Mouse (Mus musculus) CH12F3 (cell line): ENCODE data around the gene Uncx.

Source experiments
- in situ Hi-C: fragments of 300-500 bp; cut with MboI; formaldehyde crosslinking; loops from 2 replicates; pipeline ENCODE4 v1.14.3; 2020; ENCODE audit warnings: low sequenced_read_pairs

Gene Uncx

GRCm38 (mm10) chr5:139541151-139542042 lies 1.9 kb upstream of the Uncx start:
- in situ Hi-C loops, result no loop called here

GRCm38 (mm10) chr5:139542043-139542365 lies 1.3 kb upstream of the Uncx start:
- in situ Hi-C loops, result no loop called here

- in situ Hi-C loops, result no loop called here
Measured at GRCm38 (mm10) chr5:139542556-139542955, 738 bp upstream of the Uncx start.

DNA sequence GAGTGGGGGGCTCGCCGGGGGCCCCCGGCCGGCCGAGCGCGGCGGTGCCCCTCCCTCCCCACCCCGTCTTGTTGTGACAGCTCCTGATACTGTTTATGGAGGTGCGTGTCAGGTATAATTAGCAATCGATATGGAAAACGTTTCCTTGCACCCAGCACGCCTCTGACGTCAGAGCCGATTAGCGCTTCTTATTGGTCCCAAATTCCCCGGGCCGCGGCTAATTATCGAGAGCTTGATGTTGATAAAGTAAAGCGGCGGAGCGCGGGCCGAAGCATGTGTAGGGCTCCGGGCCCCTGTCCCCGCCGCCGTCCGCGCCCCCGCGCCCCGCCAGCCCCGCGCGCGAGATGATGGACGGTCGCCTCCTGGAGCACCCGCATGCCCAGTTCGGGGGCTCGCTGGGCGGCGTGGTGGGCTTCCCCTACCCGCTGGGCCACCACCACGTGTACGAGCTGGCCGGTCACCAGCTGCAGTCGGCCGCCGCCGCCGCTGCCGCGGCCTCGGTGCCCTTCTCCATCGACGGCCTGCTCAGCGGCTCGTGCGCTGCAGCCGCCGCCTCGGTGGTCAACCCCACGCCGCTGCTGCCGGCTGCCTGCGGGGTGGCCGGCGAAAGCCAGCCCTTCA lies 466 bp downstream of the Uncx start:
- in situ Hi-C loops, result no loop called here

- in situ Hi-C loops, result no loop called here
Measured at GRCm38 (mm10) chr5:139544271-139545135, 1.2 kb downstream of the Uncx start.

DNA sequence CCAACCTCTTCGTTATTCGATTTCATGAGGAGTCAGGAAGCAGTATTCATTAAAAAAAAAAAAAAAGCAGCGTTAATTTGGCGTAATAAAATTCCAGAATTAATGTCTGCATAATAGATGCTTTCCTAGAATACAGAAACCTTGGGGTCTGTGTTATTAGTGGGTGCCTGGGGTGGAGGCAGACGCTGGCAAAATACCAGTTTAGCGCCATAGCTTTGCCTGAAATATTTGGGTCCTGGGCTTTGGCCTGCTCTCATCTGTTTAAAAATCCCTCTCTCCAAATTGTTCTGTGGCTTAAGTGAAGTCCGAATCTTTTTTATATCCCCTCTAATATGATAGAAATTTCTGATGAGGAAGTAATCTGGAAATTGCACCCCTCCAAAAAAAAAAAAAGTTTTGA lies 1.9 kb downstream of the Uncx start:
- in situ Hi-C loops, result no loop called here

GRCm38 (mm10) chr5:139545673-139546335 lies 2.5 kb downstream of the Uncx start:
- in situ Hi-C loops, result no loop called here

DNA sequence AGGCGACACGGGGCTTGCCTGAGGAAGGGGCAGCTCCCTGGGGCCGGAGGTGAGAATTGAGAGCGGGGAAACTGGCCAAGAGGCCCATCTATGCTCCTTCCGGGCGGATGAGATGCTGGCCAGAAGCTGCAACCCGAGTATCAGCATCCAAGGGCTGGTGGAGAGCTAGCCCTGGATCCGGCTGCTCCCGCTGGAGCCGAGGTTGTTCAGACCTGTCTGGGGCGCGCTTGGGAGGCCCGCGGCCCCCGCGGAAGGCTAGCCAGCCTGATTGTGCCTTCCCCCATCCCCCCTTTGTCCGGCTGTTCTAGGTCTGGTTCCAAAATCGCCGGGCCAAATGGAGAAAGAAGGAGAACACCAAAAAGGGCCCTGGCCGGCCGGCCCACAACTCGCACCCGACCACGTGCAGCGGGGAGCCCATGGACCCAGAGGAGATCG lies 3.1 kb downstream of the Uncx start:
- in situ Hi-C loops, result no loop called here

GRCm38 (mm10) chr5:139546771-139547420 lies 3.6 kb downstream of the Uncx start:
- in situ Hi-C loops, result no loop called here

DNA sequence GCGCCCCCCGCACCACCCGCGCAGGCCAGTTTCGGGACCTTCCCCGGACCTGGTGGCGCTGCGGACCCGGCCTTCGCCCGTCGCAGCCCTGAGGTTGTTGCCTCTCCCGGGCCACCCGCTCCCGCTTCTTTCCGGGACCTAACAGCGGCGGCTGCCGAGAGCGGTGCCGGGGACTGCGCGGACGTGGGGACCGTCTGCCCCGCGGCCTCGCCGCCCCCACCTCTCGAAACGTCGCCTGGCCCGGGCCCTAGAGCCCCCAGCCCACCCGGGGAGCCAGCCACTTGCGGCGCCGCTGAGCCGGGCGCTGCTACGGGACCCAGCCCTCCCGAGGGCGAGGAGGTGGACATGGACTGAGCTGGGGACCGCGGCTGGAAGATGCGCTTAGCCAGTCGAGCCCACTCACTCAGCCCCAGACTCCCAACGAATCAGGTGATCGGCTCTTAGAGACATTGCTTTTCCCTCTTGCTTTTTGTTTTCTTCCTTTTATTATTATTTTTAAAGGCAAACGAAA lies 4.2 kb downstream of the Uncx start:
- in situ Hi-C loops, result no loop called here

DNA sequence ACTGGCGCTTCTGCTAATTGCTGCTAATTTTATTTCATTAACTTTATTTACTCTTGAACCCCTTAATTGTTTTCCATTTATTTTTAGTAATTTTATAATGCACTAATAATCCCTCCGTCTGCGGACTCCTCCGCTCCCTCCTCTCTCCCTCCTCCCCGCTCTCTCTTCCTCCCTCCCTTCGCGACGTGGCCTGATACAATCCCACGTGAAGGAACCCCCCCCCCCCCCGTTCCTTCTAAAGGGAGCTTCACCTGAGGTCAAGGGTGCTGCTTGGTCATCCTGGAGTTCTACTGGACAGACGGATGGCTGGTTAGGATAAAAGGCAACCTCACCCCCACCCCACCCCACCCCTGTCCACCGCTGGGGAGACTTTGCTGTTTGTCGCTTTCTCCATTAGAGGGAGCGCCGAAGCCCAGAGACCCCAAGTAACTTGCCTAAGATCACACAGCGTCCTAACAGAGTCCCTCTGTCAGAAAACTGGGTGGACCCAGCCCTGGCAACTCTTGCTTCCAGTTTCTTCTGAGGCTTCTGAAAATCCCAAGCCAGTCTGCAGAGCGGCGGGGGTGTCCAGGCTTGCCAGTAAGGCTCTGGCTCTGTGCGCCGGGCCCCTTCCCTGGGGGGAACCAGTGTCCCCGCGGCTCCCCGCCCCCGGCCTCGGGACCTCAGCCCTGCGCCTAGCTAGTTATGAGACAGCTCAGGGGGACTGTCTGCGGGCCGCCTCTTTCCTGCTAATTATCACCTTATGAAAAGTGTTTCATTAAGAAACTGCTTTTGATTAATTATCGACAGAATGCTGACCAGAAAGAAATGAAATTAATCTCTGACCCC lies 10.4 kb downstream of the Uncx start:
- in situ Hi-C loops, result no loop called here

DNA sequence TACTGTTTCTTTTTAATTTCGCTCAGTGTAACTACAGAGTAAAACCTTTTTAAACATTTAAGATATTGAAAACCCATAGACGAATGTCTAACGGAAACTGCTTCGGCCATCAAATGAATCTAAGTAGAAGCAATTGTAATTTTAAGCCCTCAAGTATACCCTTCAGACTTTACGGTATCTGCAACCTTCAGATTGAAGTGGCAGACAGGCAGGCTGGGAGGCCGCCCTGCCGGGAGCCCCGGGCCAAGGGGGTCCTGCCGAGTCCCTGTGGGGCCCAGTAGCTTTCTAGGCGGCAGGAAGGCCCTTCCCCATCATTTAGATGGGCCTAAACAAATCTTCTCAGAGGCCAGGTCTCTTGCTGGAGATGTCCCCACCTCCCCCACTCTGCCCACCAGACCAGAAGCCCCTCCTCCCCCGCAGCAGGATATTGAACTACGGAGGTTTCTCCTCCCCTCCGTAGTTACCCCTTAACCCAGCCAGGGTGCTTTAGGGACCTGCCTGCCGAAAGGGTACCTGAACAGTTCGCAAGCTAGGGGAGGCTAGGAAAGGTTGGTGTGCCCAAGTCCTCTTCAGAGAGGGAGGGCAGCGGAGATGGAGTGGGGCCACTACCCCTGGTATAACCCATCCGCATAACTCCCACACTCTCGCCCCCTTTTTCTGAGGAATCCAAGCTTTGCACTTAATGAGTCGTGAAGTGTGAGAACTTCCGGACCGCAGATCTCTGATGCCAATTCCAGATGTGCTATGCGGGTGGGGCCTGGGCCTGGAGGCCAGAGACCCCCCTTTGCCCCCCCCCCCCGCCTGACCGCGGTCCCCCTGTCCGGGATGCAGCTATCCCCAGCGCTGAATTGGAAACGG lies 11.4 kb downstream of the Uncx start:
- in situ Hi-C loops, result no loop called here

DNA sequence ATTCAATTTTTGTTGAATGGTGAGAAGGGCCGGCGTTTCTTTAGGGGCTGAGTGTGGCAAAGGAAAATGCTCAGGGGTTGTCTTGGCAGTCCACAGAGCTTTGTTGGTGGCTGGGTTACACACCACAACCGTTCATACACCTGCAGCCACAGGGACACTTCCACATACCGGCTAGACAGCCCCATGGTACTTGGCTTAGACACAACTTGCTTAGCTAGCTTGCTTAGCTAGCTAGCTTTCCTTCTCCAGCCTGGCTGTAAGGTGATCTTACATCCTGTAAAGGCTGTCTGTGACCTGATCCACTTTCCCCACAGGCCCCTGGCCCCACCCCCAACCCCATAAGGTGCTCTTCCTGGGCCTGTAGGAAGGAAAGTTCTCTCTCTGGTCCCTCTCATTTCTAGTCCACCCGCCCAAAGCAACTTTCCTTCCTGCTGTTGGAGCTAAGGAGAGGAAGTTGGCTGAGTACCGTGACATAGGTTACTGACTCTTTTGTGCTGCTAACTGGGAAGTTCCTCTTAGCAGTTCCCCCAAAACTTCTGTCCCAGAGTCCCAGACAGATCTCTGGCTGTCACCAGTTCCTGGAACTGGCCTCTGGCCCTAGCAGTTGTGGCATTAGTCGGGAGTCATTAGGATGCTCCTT lies 12.3 kb downstream of the Uncx start:
- in situ Hi-C loops, result no loop called here

GRCm38 (mm10) chr5:139556116-139556678 lies 12.9 kb downstream of the Uncx start:
- in situ Hi-C loops, result no loop called here

- in situ Hi-C loops, result no loop called here
Measured at GRCm38 (mm10) chr5:139557079-139557478, 13.8 kb downstream of the Uncx start.

- in situ Hi-C loops, result no loop called here
Measured at GRCm38 (mm10) chr5:139557531-139558467, 14.5 kb downstream of the Uncx start.

DNA sequence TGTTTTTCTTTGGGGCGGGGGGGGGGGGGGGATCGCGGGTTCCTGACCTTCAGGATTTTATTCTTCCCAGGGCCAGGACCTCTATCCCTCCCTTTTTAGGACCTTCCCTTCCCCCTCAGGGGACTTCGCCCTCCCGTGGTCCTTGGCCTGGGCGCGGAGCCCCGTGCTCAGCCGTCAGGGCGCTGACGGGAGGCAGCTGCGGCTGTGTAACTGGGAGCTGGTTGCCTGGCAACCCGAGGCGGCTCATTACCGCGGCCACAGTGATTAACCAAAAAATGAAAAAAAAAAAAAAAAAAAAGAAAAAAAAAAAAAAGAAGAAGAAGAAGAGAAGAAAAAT lies 15.1 kb downstream of the Uncx start:
- in situ Hi-C loops, result no loop called here
